Mouse (Mus musculus) ES-E14 (cell line): Measurements from ENCODE around the gene Acvrl1. TPM values are rescaled to one million over a fixed set of nuclear protein-coding genes. Genes with fewer than 3 reads are reported as not detected.
A peak's percentile ranks its signal among the peaks of the same experiment; 100 is the strongest.

Source experiments
- DNase-seq: peaks from one replicate; pipeline ENCODE4 v3.0.0-alpha.2; 2013; ENCODE audit warnings: low read depth, low spot score
- H3K27ac ChIP-seq: 2 replicates; pipeline ENCODE4 v1.5.1; 2012; ENCODE audit warnings: low read depth, mild to moderate bottlenecking, low read length, moderate library complexity, mixed read lengths; ENCODE audit not compliant: poor library complexity, insufficient read depth, severe bottlenecking
- H3K36me3 ChIP-seq: 2 replicates; pipeline ENCODE4 v1.6.1; 2012; ENCODE audit warnings: mild to moderate bottlenecking, low read length, moderate library complexity, mixed read lengths; ENCODE audit not compliant: control insufficient read depth, poor library complexity, insufficient read depth, severe bottlenecking
- H3K4me1 ChIP-seq, 2 experiments: fragments of 150-350 bp in 1 of 2; sonication (generic) in 1 of 2; 2 replicates each; pipeline ENCODE4 v1.6.1; 2012; ENCODE audit warnings: low read length in 2 of 2, mild to moderate bottlenecking in 1 of 2, mixed read lengths in 1 of 2; ENCODE audit not compliant: control insufficient read depth in 2 of 2, insufficient read depth in 2 of 2, poor library complexity in 1 of 2
- H3K4me3 ChIP-seq, 2 experiments: fragments of 150-350 bp in 1 of 2; sonication (generic) in 1 of 2; 2 replicates each; pipeline ENCODE4 v1.5.1; 2012; ENCODE audit warnings: low read length in 2 of 2, low read depth in 1 of 2, mild to moderate bottlenecking in 1 of 2, mixed read lengths in 1 of 2; ENCODE audit not compliant: insufficient read depth in 1 of 2, poor library complexity in 1 of 2, severe bottlenecking in 1 of 2
- H3K9ac ChIP-seq: 2 replicates; pipeline ENCODE4 v1.6.1; 2012; ENCODE audit warnings: low read depth, mild to moderate bottlenecking, low read length, mixed read lengths; ENCODE audit not compliant: poor library complexity, insufficient read depth, severe bottlenecking
- H3K9me3 ChIP-seq: fragments of 150-350 bp; sonication (generic); 2 replicates; pipeline ENCODE4 v1.6.1; 2012; ENCODE audit warnings: low read depth, mild to moderate bottlenecking, low read length; ENCODE audit not compliant: control insufficient read depth, insufficient read depth
- CHD2 ChIP-seq: IDR thresholded peaks from 2 replicates; pipeline ENCODE4 v1.6.1; 2014; ENCODE audit warnings: mild to moderate bottlenecking, low read depth, low read length, inconsistent platforms
- HCFC1 ChIP-seq: IDR thresholded peaks from 2 replicates; pipeline ENCODE4 v1.6.1; 2012; ENCODE audit warnings: low read length, inconsistent platforms, borderline replicate concordance; ENCODE audit not compliant: insufficient read depth
- MAFK ChIP-seq: IDR thresholded peaks from 2 replicates; pipeline ENCODE4 v1.6.1; 2014; ENCODE audit warnings: mild to moderate bottlenecking, low read depth, low read length, inconsistent platforms; ENCODE audit not compliant: insufficient read depth
- ZC3H11A ChIP-seq: IDR thresholded peaks from 2 replicates; pipeline ENCODE4 v1.6.1; 2012; ENCODE audit warnings: low read depth, mild to moderate bottlenecking, inconsistent platforms, low read length, borderline replicate concordance
- ZNF384 ChIP-seq: IDR thresholded peaks from 2 replicates; pipeline ENCODE4 v1.6.1; 2012; ENCODE audit warnings: low read depth, low read length, inconsistent platforms
- in situ Hi-C, 2 experiments: fragments of 600-800 bp; cut with MboI; formaldehyde crosslinking; loops; one replicate each; pipeline ENCODE4 v1.15.1; 2025; ENCODE audit warnings: low sequenced_read_pairs in 2 of 2, inconsistent platforms in 1 of 2; ENCODE audit not compliant: unreplicated experiment in 2 of 2
- total RNA-seq: library from RNA; depleted of rRNA; stranded (reverse); fragments of 300-350 nt; gene quantifications from 2 replicates; pipeline ENCODE4 v1.2.3, GENCODE M21; 2012

Acvrl1 gene
- total RNA-seq, 1 experiment, result 3.3 TPM

- no peaks in the 10 kb centered on the region for H3K36me3 ChIP-seq
- no peaks in the 10 kb centered on the region for H3K9me3 ChIP-seq
- no peak overlapping the region for H3K27ac ChIP-seq
- H3K4me3 ChIP-seq, result no peak overlapping the region
- no peak for DNase-seq
- peak overlapping the region; percentile 25; the same call in 1 of the 2 replicates for H3K9ac ChIP-seq
- in situ Hi-C loops, result no loop called here
- TF ChIP-seq ZNF384, result no peak
- no peak for TF ChIP-seq CHD2
- no peak for TF ChIP-seq HCFC1
- no peak for TF ChIP-seq MAFK
- TF ChIP-seq ZC3H11A, result no peak
- peaks cover 13 to 24% of the 10 kb centered on the region in 2 experiments; a peak in 3 of 4 replicates for H3K4me1 ChIP-seq
These were observed 18.0 kb downstream of the Acvrl1 start for GRCm38 (mm10) chr15:101146100-101146965.

GRCm38 (mm10) chr15:101147115-101147909 lies 19.0 kb downstream of the Acvrl1 start:
- no peak for DNase-seq
- in situ Hi-C loops, result no loop called here
- Histone ChIP-seq H3K9ac (no peak overlapping the region), H3K27ac (no peak overlapping the region; the same call in 1 of the 2 replicates), H3K9me3 (no peaks in the 10 kb centered on the region), H3K4me1 (peaks cover 11 to 25% of the 10 kb centered on the region in 2 experiments; a peak in 3 of 4 replicates), H3K4me3 (no peak overlapping the region), H3K36me3 (no peaks in the 10 kb centered on the region)
- TF ChIP-seq HCFC1 (no peak), CHD2 (no peak), ZNF384 (no peak), MAFK (no peak), ZC3H11A (no peak)

- Histone ChIP-seq H3K36me3 (no peaks in the 10 kb centered on the region), H3K4me3 (no peak overlapping the region), H3K9ac (no peak overlapping the region), H3K9me3 (no peaks in the 10 kb centered on the region), H3K27ac (no peak overlapping the region), H3K4me1 (peaks cover 11 to 22% of the 10 kb centered on the region in 2 experiments; a peak in 3 of 4 replicates)
- in situ Hi-C loops, result no loop called here
- no peak for DNase-seq
- TF ChIP-seq CHD2, result no peak
- no peak for TF ChIP-seq ZC3H11A
- TF ChIP-seq ZNF384, result no peak
- no peak for TF ChIP-seq HCFC1
- TF ChIP-seq MAFK, result no peak
These were observed 19.6 kb downstream of the Acvrl1 start for GRCm38 (mm10) chr15:101147910-101148273.

GRCm38 (mm10) chr15:101148604-101149003 lies 20.3 kb downstream of the Acvrl1 start:
- TF ChIP-seq MAFK (no peak), HCFC1 (no peak), CHD2 (no peak), ZNF384 (0 out of 2 replicates have a peak, but pooled peaks have one; percentile 29), ZC3H11A (no peak)
- Histone ChIP-seq H3K27ac (no peak overlapping the region), H3K36me3 (no peaks in the 10 kb centered on the region), H3K9ac (no peak overlapping the region), H3K9me3 (no peaks in the 10 kb centered on the region), H3K4me3 (no peak overlapping the region), H3K4me1 (peaks cover 11 to 19% of the 10 kb centered on the region in 2 experiments; a peak in 3 of 4 replicates)
- in situ Hi-C loops, result no loop called here
- DNase-seq, result no peak
